Mouse (Mus musculus): Measurements from ENCODE around the gene 2210017I01Rik.
A peak's percentile ranks its signal among the peaks of the same experiment; 100 is the strongest.

Gene 2210017I01Rik

GRCm38 (mm10) chr3:92607392-92607791 lies at the start of gene 2210017I01Rik:
TSS of gene 2210017I01Rik (minus strand) at chr3:92607492.
- no peak for DNase-seq (ENCODE audit: low spot score)

GRCm38 (mm10) chr3:92656826-92657225 lies 49.5 kb upstream of the 2210017I01Rik start, which contains the start of gene Lce1b:
TSS of gene Lce1b (minus strand) at chr3:92656926.
- DNase-seq (ENCODE audit: low spot score), result no peak

- DNase-seq (ENCODE audit: low spot score), result no peak
These were observed 40.9 kb upstream of the 2210017I01Rik start, which contains the start of gene Lce1a1 for GRCm38 (mm10) chr3:92648207-92648606. TSS of gene Lce1a1 (minus strand) at chr3:92648307.

GRCm38 (mm10) chr3:92639854-92640253 lies 32.6 kb upstream of the 2210017I01Rik start:
- DNase-seq (ENCODE audit: low spot score), result no peak

- DNase-seq (ENCODE audit: low spot score), result no peak
These were observed 31.3 kb upstream of the 2210017I01Rik start for GRCm38 (mm10) chr3:92638653-92638991.

GRCm38 (mm10) chr3:92637745-92638652 lies 30.7 kb upstream of the 2210017I01Rik start:
- no peak for DNase-seq (ENCODE audit: low spot score)

- no peak for DNase-seq (ENCODE audit: low spot score)
These were observed 14.3 kb upstream of the 2210017I01Rik start, which contains the start of gene Lce6a for GRCm38 (mm10) chr3:92621560-92621959. TSS of gene Lce6a (minus strand) at chr3:92621660.

GRCm38 (mm10) chr3:92609804-92610203 lies 2.5 kb upstream of the 2210017I01Rik start:
- DNase-seq (ENCODE audit: low spot score), result no peak

GRCm38 (mm10) chr3:92602169-92602568 lies 5.1 kb downstream of the 2210017I01Rik start:
- DNase-seq (ENCODE audit: low spot score), result no peak

- no peak for DNase-seq (ENCODE audit: low spot score)
These were observed 6.8 kb downstream of the 2210017I01Rik start for GRCm38 (mm10) chr3:92600456-92600855.

- no peak for DNase-seq (ENCODE audit: low spot score)
These were observed 7.3 kb downstream of the 2210017I01Rik start for GRCm38 (mm10) chr3:92599973-92600372.

GRCm38 (mm10) chr3:92598429-92598828 lies 8.9 kb downstream of the 2210017I01Rik start:
- DNase-seq (ENCODE audit: low spot score), result no peak

- DNase-seq (ENCODE audit: low spot score), result no peak
These were observed 18.4 kb downstream of the 2210017I01Rik start, which contains the start of gene Smcp for GRCm38 (mm10) chr3:92588858-92589257. TSS of gene Smcp (minus strand) at chr3:92588997.

GRCm38 (mm10) chr3:92587190-92587589 lies 20.1 kb downstream of the 2210017I01Rik start:
- DNase-seq (ENCODE audit: low spot score), result no peak

- no peak for DNase-seq (ENCODE audit: low spot score)
These were observed 22.2 kb downstream of the 2210017I01Rik start for GRCm38 (mm10) chr3:92585055-92585454.

GRCm38 (mm10) chr3:92583164-92583826 lies 24.0 kb downstream of the 2210017I01Rik start:
- DNase-seq (ENCODE audit: low spot score), result no peak

- peak; percentile 61 for DNase-seq (ENCODE audit: low spot score)
These were observed 27.8 kb downstream of the 2210017I01Rik start for GRCm38 (mm10) chr3:92579508-92579907.

GRCm38 (mm10) chr3:92578652-92579413 lies 28.5 kb downstream of the 2210017I01Rik start:
- DNase-seq (ENCODE audit: low spot score), result peak; percentile 43

GRCm38 (mm10) chr3:92573449-92574041 lies 33.7 kb downstream of the 2210017I01Rik start, which contains the start of gene Ivl:
TSS of gene Ivl (minus strand) at chr3:92573735.
- peak; percentile 63 for DNase-seq (ENCODE audit: low spot score)

GRCm38 (mm10) chr3:92572514-92573155 lies 34.7 kb downstream of the 2210017I01Rik start:
- DNase-seq (ENCODE audit: low spot score), result no peak

- DNase-seq (ENCODE audit: low spot score), result no peak
These were observed 38.5 kb downstream of the 2210017I01Rik start for GRCm38 (mm10) chr3:92568752-92569151.
